Mouse (Mus musculus): Measurements from ENCODE around the gene Lamp2. TPM values are rescaled to one million over a fixed set of nuclear protein-coding genes. Genes with fewer than 3 reads are reported as not detected.
"Not testable (repeated sequence)": the region's sequence is repeated elsewhere in the genome, so short reads cannot be mapped to it uniquely, and the experiment has no call there.

Lamp2 gene
- polyA plus RNA-seq, 2 experiments from 2014 or later = 74.5 to 77.5 TPM

DNA sequence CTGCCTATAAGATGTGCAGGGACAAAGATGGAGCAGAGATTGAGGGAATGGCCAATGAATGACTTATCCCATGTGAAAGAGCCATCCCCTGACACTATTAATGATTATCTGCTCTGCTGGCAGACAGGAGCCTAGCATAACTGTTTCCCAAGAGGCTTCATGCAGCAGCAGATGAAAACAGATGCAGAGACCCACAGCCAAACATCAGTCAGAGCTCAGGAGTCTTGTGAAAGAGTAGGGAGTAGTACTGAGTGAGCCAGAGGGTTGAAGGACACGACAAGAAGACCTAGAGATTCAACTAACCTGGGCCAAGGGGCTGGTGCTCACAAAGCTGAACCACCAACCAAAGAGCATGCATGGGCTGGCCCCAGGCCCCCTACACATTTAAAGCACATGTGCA is 30.2 kb downstream of the Lamp2 start:
- ATAC-seq = no peak

DNA sequence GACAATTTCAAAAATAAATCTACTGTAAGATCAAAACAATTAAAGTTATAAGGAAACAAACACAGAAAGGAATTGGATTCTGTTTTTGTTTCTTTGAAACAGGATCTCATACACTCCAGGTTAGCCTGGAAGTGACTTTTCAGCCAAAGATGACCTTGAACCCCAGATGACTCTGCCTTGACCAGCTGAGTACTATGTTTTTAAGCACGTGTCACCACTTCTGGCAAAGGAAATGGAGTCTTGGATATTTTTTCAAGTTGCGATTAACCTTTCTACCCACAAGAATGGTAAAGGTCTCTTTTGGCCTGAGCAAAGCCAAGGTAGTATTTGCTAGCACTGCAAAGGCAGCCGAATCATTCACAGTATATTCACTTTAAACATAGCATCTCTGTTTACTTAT is 33.2 kb downstream of the Lamp2 start:
- ATAC-seq = no peak

DNA sequence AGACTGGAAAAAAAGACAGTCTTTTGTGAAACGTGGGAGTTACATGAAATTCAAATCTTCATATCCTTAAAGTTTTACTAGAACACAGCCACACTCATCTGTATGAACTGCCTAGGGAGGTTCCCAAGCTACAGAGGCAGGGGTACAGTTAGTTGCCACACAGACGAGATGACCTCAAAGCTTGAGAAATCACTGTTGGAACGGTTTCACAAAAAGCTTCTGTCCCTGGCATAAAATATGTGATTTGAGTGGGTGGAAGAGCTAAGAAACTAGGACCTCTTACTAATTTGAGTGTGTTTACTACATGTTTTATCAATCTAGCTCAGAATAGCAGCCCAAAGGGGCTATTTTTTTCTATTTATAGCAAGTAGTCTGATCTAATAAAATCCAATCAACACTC is 33.9 kb downstream of the Lamp2 start:
- no peak for ATAC-seq

DNA sequence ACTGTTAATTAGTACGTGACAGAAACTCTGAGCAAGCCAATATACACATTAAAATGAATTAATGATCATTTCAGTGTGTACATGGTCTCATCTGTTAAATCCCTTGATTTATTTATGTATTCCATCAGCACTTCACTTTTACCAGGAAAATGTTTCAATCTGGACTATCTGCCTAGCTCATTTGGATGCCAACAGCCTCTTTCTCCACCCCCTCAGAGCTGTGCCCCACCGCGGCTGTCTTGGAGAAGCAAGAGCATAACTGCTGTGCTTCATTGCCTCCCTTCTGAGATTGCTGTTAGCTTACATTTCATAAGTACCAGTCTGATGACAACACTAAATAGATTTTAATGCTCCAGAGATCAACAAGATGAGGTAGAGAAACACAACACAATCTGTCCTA is 52.4 kb downstream of the Lamp2 start:
- no peak for ATAC-seq

DNA sequence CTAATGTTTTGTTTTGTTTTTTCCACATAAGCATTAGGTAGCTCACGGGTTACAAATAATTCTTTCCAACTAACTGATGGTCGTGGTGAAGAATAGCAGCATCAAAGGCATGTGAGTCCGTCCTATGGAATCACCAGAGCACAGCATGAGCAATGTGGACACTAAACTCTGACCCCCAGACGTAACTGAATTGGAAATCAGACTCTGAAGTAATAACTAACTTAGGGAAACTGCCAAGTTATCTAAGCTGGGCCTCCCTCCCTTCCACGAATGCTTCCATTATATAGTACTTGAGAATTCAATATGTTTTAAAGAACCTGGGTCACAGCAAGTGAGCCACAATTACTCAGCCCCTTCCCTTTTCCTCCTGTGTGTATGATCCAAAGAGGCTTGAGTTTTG is 53.3 kb downstream of the Lamp2 start:
- ATAC-seq = no peak

DNA sequence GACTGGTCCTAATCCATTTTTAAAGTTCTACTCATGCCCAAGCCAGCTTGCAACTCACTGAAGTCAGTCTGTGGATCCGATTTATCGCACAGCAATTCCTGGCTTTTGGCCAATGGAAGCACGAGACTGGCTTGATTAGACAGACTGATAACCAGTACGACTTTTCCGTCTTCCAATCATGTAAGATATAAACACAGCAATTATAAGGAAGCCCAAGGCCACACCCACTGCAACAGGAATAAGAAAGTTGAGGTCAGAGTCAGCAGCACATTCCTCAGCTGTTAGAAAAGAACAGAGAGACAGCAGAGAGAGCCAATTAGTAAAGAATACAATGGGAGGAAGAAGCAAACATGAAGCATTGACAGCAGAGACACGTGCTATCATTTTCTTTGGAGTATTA is 54.2 kb downstream of the Lamp2 start:
- no peak for ATAC-seq

DNA sequence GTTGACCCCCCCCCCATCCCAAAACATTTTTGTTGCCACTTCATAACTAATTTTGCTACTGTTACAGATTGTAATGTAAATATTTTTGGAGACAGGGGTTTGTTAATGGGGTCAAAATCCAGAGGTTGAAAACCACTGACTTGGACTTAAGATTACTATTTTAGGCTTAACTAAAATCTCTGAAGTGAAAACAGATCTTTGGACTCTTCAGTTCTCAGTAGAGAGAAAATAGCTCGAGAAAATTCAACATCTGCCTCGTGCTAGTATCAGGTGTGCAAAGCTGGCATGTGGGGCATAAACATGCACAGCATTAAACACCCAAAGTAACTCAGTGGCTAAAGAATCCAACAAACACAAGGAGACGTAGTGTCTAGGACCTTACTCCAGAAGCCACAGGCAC is 55.6 kb downstream of the Lamp2 start:
- ATAC-seq = no peak

DNA sequence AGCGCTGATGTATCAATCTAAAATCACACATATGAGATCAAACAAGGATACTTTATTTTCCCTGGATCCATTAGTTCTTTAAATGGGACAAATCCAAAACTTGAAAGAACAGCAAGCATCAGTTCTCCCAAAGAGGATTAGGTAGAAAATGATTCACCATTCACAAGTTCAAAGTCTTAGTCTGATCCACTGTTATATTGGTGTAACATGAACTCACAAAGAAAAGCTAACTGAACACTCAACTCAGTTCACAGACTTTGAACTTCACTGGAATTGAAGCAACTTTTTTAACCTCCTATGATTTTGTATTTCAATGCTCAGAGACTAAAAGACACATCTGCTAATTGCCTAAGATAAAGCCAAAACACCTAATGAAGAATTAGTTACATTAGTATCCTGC is 56.6 kb downstream of the Lamp2 start:
- no peak for ATAC-seq

DNA sequence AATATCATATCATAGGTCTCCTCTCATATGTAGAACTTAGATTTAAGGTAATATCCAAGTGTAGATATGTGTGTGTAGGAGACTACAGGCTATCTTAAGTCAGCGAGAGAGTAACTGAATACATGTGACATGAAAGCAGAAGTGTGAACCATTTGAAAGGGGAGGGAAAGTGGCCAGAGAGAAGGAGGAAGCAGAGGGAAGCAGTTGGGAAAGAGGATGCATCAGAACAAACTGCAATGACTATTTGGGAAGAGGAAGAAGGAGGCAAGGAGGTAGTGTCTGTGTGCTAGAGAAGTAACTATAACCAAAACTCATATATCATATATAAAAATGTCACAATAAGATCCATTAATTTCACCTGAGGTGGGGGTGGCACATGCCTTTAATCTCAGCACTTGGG is 83.1 kb downstream of the Lamp2 start:
- ATAC-seq = not testable (repeated sequence)

DNA sequence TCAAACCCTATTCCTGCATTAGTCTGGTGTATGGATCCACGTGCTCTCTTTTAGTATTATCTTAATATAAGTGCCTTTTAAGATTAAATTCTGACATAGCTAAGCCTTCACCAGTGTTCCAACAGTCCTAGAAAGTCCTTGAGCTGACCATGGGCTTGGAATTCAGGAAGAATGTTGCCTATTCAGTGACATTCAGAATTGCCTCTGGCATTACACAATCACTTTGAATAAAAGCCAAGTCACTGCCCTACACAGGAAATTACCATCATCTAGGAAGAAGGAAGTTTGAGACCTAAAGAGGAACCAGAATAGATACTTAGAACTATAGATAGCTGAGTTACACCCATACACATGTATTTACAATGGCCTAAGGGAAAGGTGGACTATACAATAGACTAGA is 91.6 kb downstream of the Lamp2 start:
- not testable (repeated sequence) for ATAC-seq

DNA sequence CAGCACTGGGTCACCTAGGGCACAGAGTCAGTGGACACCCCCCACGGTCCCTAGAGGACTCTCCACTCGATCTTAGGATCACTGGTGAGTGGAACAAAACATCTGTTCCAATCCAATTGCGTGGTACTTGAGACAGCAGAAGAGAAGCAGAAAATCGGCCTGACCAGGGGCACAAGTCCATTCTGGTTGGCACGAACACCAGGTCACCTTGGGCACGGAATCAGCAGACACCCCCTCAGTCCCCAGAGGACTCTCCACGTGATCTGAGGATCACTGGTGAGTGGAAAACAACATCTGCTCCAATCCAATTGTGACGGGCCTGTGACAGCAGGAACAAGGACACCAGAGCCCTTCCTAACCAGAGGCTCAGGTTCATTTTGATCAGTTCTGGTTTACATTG is 94.2 kb downstream of the Lamp2 start:
- ATAC-seq = no peak

Other genes with a start within 250 kb of the Lamp2 start
- 1 to 10 TPM; 3.7 to 5.0 TPM for gene Tmem255a, start 204.0 kb downstream of the Lamp2 start, polyA plus RNA-seq (2017; shearing (Covaris generic))
- gene Atp1b4, start 140.3 kb downstream of the Lamp2 start, polyA plus RNA-seq (2017; shearing (Covaris generic)) = not detected
- 10 to 100 TPM; 27.8 to 38.4 TPM for gene Cul4b, start 119.7 kb upstream of the Lamp2 start, polyA plus RNA-seq (2017; shearing (Covaris generic))
- gene Mcts1, start 144.1 kb upstream of the Lamp2 start, polyA plus RNA-seq (2017; shearing (Covaris generic)) = 100 to 1,000 TPM; 124 to 127 TPM
- 10 to 100 TPM; 23.5 to 28.0 TPM for gene C1galt1c1, start 178.6 kb upstream of the Lamp2 start, polyA plus RNA-seq (2017; shearing (Covaris generic))

All from activated CD4-positive, CD25-positive, alpha-beta regulatory T cell, adult 4 months (primary cell).